Mouse (Mus musculus): ENCODE results near the gene Kmt5b.

Kmt5b gene

DNA sequence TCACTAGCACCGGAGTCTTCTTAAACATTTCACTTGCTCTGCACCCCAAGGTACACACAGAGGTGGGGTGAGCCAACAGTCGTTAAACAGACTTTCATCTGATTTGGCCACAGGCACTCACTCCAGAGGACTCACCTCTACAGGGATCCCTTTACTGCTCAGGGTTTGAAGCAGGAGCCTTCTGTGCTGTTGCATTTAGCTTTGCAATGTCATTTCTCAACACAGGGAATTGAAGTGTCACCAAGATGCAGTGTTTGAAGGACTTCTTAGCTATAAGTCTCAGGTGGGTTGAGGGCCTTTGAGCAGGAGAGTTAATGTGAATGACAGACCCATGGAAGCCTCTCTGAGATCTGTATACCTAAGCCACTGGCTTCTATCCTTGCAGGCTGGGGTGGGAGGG is 76.4 kb downstream of the Kmt5b start:
- DNase-seq (ENCODE audit: low spot score), result no peak

DNA sequence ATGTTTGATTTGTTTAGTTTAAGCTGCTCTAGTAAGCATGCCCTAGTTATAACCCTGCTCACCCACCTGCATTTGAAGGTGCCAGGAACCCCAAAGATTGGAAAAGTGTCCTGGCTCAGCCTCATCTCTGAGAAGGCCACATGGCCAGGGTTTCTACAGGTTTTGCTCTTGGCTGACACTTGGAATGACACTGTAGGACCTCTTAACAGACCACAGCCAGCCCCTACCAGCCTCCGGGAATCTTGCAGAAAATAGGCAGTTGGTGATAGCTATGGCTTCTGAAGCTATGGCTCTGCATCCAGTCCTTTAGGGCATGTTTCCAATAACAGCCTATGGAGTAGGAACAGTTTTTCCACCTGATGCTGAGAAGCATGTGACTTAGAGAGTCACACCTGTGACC is 77.6 kb downstream of the Kmt5b start:
- DNase-seq (ENCODE audit: low spot score), result no peak

DNA sequence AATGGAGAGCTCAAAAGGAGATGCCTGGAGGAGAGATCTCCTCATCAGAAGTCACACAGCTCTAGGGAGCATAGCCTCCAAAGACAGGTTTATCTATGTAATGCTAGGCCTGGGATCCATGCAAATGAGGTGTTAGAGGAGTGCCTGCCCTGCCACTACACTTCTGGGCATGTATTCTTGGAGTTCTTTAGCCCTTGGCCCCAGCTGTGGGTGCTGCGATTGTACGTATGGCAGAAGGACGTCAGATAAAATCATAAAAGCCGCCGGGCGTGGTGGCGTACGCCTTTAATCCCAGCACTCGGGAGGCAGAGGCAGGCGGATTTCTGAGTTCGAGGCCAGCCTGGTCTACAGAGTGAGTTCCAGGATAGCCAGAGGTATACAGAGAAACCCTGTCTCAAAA is 78.1 kb downstream of the Kmt5b start:
- no peak for DNase-seq (ENCODE audit: low spot score)

GRCm38 (mm10) chr19:3845803-3846406 is 78.7 kb downstream of the Kmt5b start:
- DNase-seq (ENCODE audit: low spot score), result no peak

DNA sequence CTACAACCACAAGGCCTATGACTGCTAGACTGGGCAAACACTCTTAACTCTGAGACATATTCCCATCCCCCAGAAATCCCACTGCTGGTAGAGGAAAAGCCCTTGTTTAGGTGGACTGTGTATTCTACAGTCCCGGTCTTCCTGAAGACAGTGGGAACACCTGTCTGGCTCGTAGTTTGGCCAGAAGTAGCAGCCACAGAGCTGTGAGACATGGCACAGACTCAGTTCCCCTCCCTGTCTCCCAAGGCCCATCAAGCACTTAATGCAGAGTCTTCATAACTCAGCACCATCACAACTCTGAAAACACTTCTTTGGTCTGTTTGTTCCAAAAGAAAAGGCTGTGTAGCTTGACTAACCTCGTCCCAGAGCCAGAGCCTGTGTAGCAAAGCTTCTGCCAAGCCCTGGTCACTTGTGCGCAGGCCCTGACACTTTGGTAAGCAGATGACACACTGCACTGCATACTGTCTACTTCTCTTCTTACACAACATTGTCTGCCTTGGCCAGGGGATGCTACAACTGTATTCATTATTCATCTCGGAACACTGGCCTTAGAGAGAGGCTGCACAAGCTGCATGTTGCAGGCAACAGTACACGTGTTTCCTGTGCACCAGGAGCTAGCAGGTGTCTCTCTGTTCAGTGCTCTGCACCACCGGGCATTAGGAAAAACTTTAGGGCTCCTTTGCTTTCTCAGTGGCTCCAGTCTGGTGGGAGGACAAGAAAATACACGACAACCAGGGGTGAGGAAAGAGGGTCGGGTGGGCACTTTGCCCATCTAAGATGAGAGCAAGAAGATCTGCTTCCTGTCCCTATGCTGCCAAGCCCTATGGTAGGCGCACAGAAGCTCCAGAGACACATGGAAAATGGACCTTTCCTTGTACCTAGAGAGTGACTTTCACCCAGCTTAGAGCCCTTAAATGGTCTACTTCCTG is 79.7 kb downstream of the Kmt5b start:
- no peak for DNase-seq (ENCODE audit: low spot score)

- DNase-seq (ENCODE audit: low spot score), result no peak
Observed at GRCm38 (mm10) chr19:3847711-3848110, 80.5 kb downstream of the Kmt5b start.

- DNase-seq (ENCODE audit: low spot score), result no peak
Observed at GRCm38 (mm10) chr19:3848207-3848808, 81.1 kb downstream of the Kmt5b start.

DNA sequence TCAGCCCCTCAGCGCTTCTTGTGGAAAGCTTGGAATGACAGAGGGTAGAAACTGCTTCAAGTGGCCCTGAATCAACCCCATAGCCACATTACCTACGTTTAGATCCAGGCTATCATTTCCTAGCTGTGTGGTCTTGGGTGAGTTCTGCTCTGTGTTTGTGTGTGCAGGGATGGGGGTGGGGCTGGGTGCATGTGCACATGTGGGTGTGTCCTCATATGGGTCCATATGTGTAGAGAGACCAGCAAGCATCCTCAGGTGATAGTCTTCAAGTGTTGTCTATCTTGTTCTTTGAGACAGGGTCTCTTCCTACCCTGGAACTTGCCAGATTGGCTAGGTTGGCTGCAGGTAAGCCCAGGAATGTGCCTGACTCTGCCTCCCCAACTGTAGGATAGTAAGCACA is 82.0 kb downstream of the Kmt5b start:
- no peak for DNase-seq (ENCODE audit: low spot score)

DNA sequence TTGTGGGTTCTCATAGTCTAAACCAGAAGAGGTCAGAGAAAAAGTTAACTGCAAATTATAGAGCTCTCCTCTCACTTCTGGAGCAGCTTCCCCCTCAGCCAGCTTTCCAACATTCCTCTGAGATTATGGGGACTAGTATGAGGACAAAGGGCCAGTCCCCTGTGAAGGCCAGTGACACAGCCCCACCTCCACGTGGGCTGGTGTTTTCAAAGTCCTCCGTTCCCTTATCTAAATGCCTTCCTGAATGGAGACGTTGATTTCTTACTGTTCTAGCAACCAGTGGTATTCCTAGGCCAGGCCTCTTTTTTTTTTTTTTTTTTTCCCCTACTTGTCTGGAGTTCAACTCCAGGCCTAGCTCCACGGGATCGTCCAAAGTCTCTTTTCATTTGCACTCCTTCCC is 82.9 kb downstream of the Kmt5b start:
- DNase-seq (ENCODE audit: low spot score), result no peak

DNA sequence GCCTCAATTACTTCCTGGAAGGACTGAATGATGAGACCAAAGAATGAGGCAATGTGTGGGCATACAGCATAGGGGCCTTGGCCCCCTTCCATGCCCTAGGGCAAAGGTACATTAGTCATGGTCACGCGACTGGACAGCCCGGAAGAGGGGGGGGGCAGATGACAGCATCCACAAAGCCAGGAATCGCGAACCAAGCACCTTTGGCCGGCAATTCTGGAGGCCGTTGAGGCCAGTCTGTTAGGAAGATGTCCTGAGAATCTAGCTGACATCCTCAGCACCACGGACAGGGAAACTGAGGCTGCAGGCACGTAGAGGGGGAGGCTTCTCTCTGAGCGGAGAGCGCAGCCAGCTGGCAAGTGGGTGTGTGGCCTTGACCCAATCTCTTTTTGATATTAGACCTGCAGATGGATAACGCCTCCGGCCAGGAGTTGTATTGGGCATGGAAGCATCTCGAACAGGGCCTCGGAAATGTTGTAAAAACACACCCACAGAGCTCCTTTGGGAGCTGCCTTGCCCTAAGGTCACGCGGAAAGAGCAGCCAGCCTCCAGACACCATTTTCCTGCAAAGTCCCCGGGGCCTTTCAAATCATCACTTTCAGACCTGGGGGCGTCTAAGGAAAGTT is 83.7 kb downstream of the Kmt5b start:
- peak; percentile 68 for DNase-seq (ENCODE audit: low spot score)

DNA sequence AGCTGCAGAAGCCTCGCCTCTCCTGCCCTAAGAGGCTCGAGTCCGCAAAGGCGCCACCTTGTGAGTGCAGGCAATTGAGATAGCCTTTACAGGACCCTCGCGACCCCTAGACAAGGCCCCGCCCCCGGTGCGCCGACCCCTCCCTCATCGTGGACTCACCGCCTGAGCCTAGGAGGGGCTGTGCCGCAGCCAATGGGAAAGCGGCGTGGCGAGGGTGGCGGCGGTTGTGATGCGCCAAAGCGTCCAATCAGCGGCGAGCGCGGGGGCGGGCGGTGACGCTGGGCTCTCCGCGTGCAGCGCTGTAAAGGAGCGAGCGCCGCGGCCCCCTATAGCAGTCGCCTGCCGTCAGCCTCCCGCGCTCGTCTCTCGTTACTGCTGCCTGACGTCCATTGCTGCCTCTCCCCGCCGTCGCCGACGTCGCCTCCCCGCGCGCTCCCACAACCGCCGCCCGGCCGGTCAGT is 84.3 kb downstream of the Kmt5b start, which contains the start of gene Chka:
Chka (plus strand) TSS at position 272 of the 461 bp plus-strand sequence.
- DNase-seq (ENCODE audit: low spot score), result peak; percentile 98

- DNase-seq (ENCODE audit: low spot score), result peak; percentile 53
Observed at GRCm38 (mm10) chr19:3851979-3852681, 84.9 kb downstream of the Kmt5b start.

GRCm38 (mm10) chr19:3853121-3853520 is 85.9 kb downstream of the Kmt5b start:
- no peak for DNase-seq (ENCODE audit: low spot score)

- DNase-seq (ENCODE audit: low spot score), result no peak
Observed at GRCm38 (mm10) chr19:3853891-3854290, 86.7 kb downstream of the Kmt5b start.

- peak; percentile 35 for DNase-seq (ENCODE audit: low spot score)
Observed at GRCm38 (mm10) chr19:3855091-3855490, 87.9 kb downstream of the Kmt5b start.

GRCm38 (mm10) chr19:3855601-3856000 is 88.4 kb downstream of the Kmt5b start:
- DNase-seq (ENCODE audit: low spot score), result no peak

DNA sequence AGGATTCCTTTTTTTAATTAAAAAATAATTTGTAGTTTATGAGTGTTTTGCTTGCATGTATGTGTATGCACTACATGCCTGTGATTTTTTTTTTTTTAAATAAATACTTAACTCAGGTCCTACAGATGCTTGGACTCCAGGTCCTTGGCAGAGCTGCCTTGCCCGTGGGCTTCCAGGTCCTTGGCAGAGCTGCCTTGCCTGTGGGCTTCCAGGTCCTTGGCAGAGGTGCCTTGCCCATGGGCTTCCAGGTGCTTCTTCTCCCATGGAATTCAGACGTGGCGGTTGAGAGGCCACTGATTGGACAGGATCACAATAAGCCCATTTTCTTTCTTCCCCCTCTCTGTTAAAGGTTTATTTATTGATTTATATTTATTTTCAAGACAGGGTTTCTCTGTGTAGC is 90.0 kb downstream of the Kmt5b start:
- no peak for DNase-seq (ENCODE audit: low spot score)

DNA sequence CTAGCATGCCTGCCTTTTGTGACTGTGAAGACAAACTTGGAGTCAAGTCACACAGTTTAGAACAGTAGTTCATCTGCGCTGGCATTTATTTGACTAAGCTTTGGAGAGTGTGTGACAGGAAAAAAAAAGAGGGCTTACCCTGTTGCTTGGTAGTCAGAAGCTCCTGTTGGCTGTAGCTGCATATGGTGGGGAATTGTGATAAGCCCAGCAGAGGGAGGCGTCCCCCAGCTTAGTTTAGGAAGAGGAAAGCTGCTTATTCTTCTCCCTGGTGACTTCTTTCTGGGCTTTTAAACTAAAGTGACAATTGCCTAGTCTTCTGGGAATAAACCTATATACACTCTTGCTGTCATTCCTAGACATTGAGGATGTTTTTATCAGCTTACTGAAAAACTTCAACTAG is 95.5 kb downstream of the Kmt5b start:
- DNase-seq (ENCODE audit: low spot score), result no peak

- DNase-seq (ENCODE audit: low spot score), result no peak
Observed at GRCm38 (mm10) chr19:3864960-3865359, 97.7 kb downstream of the Kmt5b start.

All from urinary bladder, postnatal 14 days (tissue).